ENCODE assay signal across 15 mouse cellular contexts in the genomic region with DNA sequence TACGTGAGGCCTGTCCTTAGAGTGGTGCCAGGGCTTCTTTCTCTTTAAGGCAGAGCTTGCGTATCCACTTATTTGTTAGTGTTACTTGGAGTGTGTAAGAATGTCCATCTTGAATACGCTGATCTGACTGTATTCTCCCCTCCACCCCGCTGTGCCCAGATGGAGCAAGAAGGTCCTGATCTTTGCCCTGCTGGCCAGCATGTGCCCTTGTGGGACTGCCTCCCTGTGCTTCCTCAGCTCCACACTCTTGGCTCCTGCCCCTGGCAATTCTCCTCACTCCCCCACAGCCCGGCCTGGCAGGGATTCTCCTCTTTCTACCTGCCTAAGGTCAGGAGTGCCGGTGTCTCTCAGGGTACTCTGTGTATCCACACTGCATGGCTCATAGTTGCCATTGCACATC.
"Had no signal": no experiment of that assay in that cellular context is flagged by ENCODE, and none has a peak within 500 bp of the region (broad histone marks: within the 10 kb centered on the region; RNA-seq: fewer than 3 reads in every experiment).

No protein-coding gene starts in this region.

- H3K27ac ChIP-seq: kidney, postnatal 0 days; limb, embryonic 13.5 days; liver, embryonic 12.5 days; midbrain, embryonic 10.5 days; neural tube, embryonic 13.5 days had no signal

- H3K4me3 ChIP-seq: limb, embryonic 13.5 days; liver, embryonic 12.5 days; midbrain, embryonic 10.5 days; neural tube, embryonic 13.5 days had no signal

- H3K4me2 ChIP-seq: limb, embryonic 13.5 days; liver, embryonic 12.5 days; lung, embryonic 14.5 days; neural tube, embryonic 13.5 days had no signal

- H3K4me1 ChIP-seq: limb, embryonic 13.5 days; liver, embryonic 12.5 days had no signal

- DNase-seq: left cerebral cortex, postnatal 4 days; lung, embryonic 14.5 days; lung, postnatal 10 days; lung, postnatal 4 days; midbrain, embryonic 14.5 days; retina, postnatal 1 day; right cerebral cortex, postnatal 4 days; spleen, adult 18-20 months; thymus, adult 2 months; thymus, postnatal 25 days had no signal

- ATAC-seq: liver, embryonic 12.5 days had no signal

- H3K9ac ChIP-seq: limb, embryonic 13.5 days; liver, embryonic 12.5 days; lung, embryonic 14.5 days; neural tube, embryonic 13.5 days had no signal

- H3K9me3 ChIP-seq: limb, embryonic 13.5 days; liver, embryonic 12.5 days; midbrain, embryonic 10.5 days; neural tube, embryonic 13.5 days had no signal

- H3K36me3 ChIP-seq: limb, embryonic 13.5 days; liver, embryonic 12.5 days; midbrain, embryonic 10.5 days; neural tube, embryonic 13.5 days had no signal
